Mouse (Mus musculus): ENCODE measurements at regions not wholly inside any gene's neighbourhood (a gene's known extent, or its start where the extent isn't known, plus 50 kb on each side); places are given as distances from the start of the nearest gene placed in this dataset.

GRCm38 (mm10) chr3:102386091-102386490 lies 83.6 kb upstream of the Ngf start:
- no peak for DNase-seq (ENCODE audit: low spot score)
- intact Hi-C loops (cut with DNase I): no loop called here

DNA sequence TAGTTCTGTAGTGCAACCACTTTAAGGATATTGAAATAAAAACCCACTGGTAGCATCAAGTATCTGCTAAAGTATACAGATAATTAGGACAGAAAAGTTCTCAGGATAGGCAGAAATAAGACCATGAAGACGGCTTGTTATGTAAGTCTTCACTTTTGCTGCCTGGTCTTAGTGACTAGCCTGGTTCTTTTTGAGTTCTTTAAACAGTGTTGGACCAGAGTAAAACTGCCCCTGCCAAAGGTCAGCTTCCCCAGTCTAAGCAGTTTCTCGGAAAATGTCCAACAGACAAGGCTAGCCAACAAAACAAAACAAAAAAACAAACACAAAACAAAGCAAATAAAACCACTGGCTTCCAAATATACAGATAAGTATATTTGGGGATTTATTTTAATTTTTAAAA lies 85.1 kb upstream of the Ngf start:
- intact Hi-C loops (cut with DNase I): no loop called here
- no peak for DNase-seq (ENCODE audit: low spot score)

GRCm38 (mm10) chr3:102383671-102384070 lies 86.0 kb upstream of the Ngf start:
- intact Hi-C loops (cut with DNase I): no loop called here
- peak; percentile 10 for DNase-seq (ENCODE audit: low spot score)

DNA sequence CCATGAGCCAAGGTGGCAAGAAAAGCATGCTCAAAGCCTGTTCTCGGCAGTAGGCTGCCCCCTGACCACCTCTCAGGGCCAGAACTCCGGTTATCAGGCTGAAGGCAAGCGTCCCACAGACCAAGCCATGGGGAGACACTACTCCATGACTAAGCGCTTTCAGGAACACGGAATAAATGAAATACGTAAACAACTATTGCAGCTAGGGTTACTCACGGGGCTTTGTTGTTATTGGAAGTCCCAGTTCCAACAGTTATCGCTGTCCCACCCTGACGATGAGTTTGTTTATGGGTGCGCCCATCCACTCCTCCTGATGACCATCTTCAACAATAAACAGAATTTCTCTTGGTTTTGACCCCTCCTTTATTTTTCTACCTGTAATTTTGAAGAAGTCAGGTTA lies 88.0 kb upstream of the Ngf start:
- no peak for DNase-seq (ENCODE audit: low spot score)
- intact Hi-C loops (cut with DNase I): no loop called here

DNA sequence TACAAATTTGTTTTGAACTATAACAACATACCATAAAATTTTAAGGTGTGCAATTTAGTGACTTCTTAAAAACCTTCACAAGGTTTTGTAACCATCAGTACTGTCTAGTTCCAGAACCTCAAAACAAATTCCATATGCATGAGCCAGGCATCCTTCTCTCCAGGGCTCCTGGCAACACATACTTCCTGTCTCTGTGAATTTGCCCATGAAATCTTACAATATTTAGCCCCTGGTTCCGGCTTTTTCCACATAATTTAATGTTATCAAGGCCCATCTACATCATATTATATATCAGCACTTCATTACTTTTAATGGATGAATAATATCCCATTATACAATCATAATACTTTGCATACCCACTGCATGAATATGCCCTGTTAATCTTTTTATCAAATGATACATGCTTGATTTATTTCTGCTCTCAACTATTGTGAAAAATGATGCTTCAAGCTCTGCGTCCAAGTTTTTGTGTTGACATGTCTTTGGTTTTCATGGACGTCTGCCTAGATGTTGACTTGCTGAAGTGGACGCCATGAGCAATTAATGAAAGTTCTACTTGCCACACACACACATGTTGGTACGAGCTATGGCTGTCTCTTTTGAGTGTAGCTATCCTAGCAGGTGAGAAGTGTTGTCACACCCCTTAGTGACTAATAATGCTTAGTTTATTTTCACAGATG lies 95.2 kb upstream of the Ngf start:
- no peak for DNase-seq (ENCODE audit: low spot score)
- intact Hi-C loops (cut with DNase I): no loop called here

GRCm38 (mm10) chr3:102372205-102372899 lies 97.4 kb upstream of the Ngf start:
- no peak for DNase-seq (ENCODE audit: low spot score)
- intact Hi-C loops (cut with DNase I): no loop called here

DNA sequence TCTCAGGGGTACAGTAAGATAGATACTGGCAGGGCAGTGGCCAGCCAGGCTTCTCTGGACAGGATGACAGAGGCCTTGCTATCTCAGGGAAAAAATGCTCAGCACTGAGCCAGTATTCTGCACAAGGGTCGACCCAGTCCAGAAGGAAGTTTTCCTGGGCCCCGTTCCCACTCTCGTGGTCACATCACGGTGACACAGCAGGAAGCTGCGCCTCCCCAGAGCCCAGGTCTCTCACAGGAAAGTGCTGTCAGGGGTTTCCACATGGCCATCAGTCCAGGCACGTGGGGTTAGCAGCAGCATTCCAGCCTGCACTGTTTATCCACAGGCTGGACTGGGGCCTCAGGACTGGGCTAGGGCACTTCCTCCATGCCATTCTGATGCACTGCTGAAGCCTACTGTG lies 103.5 kb upstream of the Ngf start:
- intact Hi-C loops (cut with DNase I): no loop called here
- peak; percentile 76 for DNase-seq (ENCODE audit: low spot score)

DNA sequence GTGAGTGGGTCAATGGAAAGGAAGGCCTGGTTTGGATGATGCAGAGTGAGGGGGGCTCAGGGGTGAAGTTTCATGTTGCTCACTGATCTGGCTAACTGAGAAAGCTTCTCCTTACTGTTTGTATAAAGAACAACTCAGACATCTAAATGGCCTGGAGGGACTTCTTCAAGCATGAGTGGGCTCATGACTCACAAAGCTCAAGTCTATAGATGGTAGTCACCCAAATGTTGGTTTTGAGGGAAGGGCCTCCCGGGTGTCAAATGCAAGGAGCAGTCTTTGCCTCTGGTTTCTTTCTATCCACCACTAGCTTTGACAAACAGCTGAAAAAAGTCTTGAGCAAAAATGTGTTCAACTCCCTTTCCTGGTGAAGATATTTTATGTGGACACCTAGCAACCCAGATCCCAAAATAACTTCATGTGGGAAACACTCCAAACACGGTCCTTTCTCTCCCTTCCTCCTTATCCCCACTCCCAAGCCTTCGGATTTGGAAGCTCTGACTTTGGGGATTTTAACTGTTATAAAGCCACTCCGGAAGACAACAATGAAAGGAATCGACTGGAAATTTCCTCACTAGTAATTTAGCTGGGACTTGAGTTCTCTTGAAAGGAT lies 105.3 kb upstream of the Ngf start:
- intact Hi-C loops (cut with DNase I): no loop called here
- DNase-seq (ENCODE audit: low spot score): no peak

- intact Hi-C loops (cut with DNase I): no loop called here
- DNase-seq (ENCODE audit: low spot score): no peak
Observed at GRCm38 (mm10) chr3:102360732-102361280, 108.9 kb upstream of the Ngf start.

DNA sequence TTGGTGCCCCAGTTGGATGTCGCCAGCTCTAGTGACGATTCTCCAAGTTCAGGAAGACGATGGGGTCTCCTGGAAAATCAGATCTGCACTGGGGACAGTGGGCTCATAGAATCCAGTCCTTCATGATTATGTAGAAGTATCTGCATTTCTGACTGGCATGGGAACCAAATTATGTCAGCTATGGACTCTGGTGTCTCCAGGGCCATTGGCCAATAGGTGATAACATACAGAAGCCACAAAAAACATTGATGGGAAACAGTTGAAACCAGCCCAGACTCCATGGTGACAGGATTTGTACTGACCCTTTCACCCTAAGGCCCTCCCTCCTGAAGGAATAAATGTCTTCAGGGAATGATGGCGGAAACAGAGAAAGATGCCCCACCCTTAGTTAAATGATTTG lies 110.9 kb upstream of the Ngf start:
- DNase-seq (ENCODE audit: low spot score): no peak
- intact Hi-C loops (cut with DNase I): no loop called here

- intact Hi-C loops (cut with DNase I): no loop called here
- DNase-seq (ENCODE audit: low spot score): no peak
Observed at GRCm38 (mm10) chr3:102357062-102357610, 112.6 kb upstream of the Ngf start.

DNA sequence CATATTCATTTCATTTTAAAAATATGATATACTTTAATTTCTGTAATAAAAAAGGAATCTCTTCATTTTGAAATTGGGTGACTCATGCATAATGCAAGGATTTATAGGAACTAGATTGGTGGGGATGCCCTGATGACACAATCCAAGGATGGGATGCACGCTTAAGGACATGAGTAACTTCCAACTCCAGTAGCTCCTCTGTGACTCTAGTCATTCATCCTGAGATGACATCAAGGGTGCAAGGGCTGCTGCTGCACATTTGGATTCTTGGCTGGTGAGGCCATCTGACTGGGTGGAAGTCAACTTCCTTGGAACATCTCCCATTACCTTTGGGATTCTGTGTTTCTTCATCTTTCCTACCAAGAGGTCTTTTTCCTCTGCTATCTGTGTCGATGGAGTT lies 114.4 kb upstream of the Ngf start:
- intact Hi-C loops (cut with DNase I): no loop called here
- no peak for DNase-seq (ENCODE audit: low spot score)

DNA sequence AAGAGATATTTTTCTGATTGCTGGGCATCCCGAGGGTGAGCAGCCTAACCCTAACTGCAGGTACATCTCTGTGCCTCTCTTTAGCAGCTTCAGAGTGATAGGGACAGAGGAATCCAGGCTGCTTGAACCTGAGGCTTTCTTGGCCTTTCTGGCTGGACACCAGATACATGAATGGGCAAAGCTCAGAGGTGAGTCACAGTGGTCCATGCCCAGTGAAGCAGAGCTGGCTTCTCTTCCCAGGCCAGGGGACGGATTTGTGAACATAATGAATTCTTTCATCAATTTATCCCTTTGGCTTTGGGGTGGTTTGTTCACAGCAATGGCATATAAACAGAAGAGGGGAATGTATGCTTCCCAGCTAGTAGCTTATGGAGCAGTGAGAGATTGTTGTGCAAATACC lies 114.9 kb upstream of the Ngf start:
- intact Hi-C loops (cut with DNase I): no loop called here
- no peak for DNase-seq (ENCODE audit: low spot score)

DNA sequence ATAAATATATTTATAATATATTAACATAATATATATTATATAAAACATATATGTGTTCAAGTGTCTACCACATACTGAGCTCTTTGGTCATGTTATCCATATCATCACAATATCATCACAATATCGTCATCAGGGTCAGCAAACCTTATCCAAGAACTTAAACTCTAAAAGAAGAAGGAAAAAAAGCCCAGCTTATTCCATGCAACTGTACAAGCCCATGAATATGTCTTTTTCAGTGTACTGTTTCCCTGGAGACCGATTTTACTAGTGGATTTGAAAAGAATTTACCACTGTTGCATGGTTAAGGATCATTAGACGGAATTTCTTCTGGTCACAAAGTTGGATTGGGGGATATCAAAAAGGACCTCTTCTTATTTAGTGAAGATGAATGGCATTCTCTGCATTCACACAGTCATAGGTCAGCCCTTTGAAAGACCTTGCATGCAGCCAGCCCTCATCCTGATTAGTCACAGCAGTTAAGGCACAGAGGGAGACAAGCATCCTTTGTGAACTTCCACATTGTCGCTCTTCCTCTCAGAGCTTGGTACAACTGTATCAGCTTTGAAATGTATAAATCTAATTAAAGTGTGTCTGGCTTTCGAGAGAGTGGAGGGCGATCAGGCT lies 116.3 kb upstream of the Ngf start:
- intact Hi-C loops (cut with DNase I): no loop called here
- no peak for DNase-seq (ENCODE audit: low spot score)

GRCm38 (mm10) chr3:102346077-102346476 lies 123.6 kb upstream of the Ngf start:
- intact Hi-C loops (cut with DNase I): no loop called here
- DNase-seq (ENCODE audit: low spot score): no peak

DNA sequence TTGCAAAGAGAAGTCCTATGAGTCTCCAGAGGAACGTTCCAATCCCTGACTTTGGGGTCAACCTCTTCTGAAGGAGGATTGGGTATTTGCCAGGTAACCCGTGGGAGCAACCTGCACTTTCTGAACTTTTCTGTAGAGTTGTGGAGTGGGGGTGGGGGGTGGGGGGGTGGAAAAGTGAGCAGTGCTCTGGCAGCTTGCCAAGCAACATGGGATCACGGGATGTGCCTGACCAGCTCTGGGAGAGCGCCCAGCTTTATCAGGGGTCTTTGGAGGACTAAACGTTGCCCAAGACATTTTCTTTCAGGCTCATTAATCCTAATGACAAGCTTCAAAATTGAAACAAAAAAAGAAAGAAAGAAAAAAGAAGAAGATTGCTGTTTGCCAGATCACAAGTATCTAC lies 124.4 kb upstream of the Ngf start:
- intact Hi-C loops (cut with DNase I): no loop called here
- no peak for DNase-seq (ENCODE audit: low spot score)

GRCm38 (mm10) chr3:102340731-102341130 lies 129.0 kb upstream of the Ngf start:
- intact Hi-C loops (cut with DNase I): no loop called here
- no peak for DNase-seq (ENCODE audit: low spot score)

DNA sequence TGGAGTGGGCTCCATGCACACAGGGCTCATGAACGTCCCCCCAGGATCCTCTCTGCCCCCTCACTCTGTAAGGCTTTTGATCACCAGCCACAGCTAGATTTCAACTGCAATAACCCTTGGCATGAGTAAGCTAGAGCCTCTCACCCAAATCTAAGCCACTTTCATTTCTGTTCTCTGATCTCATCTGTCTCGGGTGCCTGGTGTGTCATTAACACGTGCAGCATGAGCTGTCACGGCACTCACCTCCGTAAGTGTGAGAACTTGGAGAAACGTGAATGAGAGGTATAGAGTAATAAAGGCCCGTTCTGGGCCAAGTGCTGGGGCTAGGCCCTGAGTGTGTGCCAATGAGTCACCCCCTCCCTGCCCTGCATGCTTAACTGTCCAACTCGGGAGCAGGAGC lies 131.8 kb upstream of the Ngf start:
- intact Hi-C loops (cut with DNase I): loop anchor here (5.0 kb wide), 2 partner anchors 129 to 464 kb away; partner anchors contain the start of gene Ngf
- DNase-seq (ENCODE audit: low spot score): no peak

- no peak for DNase-seq (ENCODE audit: low spot score)
- intact Hi-C loops (cut with DNase I): loop anchor here (5.0 kb wide), 2 partner anchors 131 to 466 kb away; partner anchors contain the start of gene Ngf
Observed at GRCm38 (mm10) chr3:102336184-102336583, 131.7 kb upstream of the Vangl1 start.

DNA sequence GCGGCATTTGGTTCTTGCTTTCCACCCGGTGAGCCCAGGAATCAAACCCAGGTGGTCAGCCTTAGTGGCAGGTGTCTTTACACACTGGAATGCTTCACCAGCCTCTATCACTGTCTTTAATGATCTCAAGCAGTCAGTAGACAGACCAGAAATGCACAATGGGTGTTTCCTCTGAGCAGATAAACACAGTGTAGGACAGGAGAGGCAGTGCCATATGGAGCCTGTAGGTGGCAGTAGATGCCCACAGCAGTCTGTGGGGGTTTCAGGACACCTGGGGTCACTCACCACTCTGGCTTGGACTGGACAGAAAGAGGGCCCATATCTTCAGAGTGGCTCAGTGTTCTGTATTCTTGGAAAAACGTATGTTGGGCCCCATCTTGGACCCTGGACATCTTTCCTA lies 130.7 kb upstream of the Vangl1 start:
- peak; percentile 30 for DNase-seq (ENCODE audit: low spot score)
- intact Hi-C loops (cut with DNase I): loop anchor here (1.0 to 5.0 kb wide), 3 partner anchors 132 to 467 kb away; partner anchors contain the start of gene Ngf
